Mouse (Mus musculus) gastrocnemius, postnatal 4 days (tissue): ENCODE measurements around the gene Gm9733. TPM values are rescaled to one million over a fixed set of nuclear protein-coding genes. Genes with fewer than 3 reads are reported as not detected.
"Not testable (repeated sequence)": the region's sequence is repeated elsewhere in the genome, so short reads cannot be mapped to it uniquely, and the experiment has no call there.

ENCODE experiments used
- DNase-seq, 2 experiments: peaks; one replicate each; pipeline ENCODE4 v3.0.0; 2021 to 2022; ENCODE audit warnings: low spot score in 2 of 2, mixed read lengths in 2 of 2
- long read RNA-seq, 2 experiments: library from polyadenylated mRNA; stranded (forward); transcript quantifications; one replicate each; pipeline ENCODE4 v2.0.0; 2021
- total RNA-seq, 2 experiments: library from RNA; stranded (reverse); gene quantifications; 2 replicates each; pipeline ENCODE4 v1.2.3; 2021

Gene Gm9733
- not detected for total RNA-seq
- long read RNA-seq, experiment 1: 0 reads
- long read RNA-seq, experiment 2: 0 reads

DNA sequence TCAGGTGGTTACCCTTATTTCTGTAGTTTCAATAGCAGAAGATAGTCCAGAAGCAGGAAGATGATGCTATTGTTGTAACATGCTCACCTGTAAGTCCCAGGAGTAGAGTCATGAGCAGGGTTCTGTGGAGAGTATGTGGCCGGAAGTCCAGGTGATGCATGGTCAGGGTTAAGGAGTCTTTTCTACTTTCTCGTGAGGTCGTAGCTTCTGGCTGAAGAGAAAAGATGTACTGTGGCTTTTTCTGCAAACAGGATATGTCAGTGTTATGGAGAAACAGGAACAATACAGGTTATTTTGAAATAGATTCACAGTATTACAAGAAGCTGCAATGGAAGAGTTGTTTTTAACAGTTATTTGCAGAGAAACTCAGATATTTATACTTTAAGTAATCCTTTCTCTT is at the start of gene Gm9733:
Gene Gm9733, minus strand, starts transcription at position 240 of the 400 bp plus-strand sequence.
- no peak for DNase-seq

DNA sequence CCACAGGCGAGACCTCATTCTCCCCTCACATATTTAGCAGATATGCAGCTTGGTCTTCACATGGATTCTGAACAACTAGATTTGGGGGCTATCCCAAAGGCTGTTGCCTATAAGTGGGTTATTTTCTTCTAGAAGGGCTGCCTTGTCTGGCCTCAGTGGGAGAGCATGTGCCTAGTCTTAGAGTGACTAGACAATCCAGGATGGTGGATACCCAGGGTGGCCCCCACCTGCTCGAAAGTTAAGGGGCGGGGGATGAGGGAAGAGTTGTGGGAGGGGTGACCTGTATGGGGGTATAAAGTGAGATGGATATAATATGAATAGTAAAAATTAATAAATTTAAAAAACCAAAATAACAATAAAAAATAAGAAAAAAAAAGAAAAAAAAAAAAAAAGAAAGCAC is 23.6 kb upstream of the Gm9733 start:
- not testable (repeated sequence) for DNase-seq

DNA sequence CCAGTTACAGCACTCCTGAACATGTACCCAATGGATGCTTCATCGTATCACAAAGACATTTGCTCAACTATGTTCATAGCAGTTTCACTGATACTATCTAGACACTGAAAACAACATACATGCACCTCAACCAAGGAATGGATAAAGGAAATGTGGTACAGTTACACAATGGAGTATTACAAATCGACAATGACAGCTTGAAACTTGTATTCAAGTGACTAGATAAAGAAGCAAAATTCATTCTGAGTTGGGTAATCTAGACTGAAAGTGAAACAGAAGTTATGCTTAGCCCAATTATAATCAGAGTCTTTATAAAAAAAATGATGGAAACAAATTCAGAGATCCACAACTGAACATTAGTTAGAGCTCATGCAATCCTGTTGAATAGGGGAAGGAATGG is 18.2 kb upstream of the Gm9733 start:
- not testable (repeated sequence) for DNase-seq

DNA sequence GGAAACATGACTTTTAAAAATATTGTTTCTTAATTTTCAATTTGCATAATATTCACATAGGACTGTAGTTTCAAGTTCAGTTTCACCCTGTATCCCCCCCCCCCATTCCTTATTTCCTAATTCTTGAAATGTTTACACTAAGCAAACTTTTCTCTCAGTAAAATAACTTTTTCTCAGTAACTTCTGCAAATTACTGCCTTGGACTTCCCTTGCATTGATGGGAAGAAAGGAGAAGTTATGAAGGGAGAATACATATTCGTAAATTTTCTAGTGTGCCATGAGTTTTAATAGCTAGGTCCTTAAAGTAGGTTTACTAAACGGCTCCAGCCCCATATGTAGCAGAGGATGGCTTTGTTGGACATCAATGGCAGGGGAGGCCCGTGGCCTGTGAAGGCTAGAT is 13.5 kb upstream of the Gm9733 start:
- not testable (repeated sequence) for DNase-seq

DNA sequence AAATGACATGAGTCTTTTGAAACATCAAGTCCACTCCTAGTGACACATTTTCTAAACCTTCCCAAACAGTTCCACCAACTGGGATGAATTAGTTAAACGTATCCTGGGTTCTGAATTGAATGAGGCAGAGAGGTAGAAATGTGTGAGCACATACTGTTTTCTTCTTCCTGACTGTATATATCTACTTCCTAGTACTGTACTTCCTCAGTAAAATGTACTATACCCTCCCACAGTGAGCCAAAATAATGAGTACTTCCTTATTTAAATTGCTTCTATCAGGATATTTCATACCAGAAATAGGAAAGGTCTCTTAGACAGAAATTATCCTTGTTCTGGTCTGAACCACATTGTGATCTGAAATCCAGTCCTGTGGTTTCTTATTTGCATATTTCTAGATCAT is 8.2 kb upstream of the Gm9733 start:
- no peak for DNase-seq

DNA sequence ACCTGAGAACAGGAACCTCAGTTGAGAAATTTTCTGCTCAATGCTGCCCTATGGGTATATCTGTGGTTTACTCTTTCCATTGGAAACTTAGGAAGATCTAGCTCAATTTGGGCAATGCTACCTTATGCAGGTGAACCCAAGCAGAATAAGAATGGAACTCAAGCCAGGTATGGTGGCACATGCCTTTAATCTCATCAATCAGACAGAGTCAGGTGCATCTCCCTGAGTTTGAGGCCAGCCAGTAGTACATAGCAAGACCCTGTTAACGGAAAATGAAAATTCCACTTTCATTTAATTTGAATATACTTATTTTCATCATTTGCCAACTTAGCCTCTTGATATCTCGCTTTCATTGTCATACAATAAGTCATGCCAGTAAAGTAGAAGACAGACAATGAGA is 2.1 kb upstream of the Gm9733 start:
- DNase-seq: no peak

DNA sequence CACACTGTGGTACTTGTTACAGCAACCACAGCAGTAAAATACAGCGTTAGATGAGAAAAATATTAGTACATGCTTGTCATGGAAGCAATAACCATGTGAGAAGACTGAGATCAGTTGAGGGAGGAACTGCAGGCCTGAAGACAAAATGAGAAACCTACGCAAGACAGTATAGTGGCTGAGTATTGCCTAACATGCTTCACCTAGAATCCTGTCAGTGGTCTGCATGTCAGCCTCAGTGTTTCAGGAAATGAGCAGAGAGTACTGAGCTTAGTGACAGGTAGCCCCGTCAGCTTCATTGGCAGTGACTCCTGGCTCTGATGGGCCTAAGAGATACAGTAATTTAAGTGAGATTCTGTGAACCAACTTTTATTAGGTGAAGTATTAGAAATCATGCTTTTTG is 557 bp downstream of the Gm9733 start:
- DNase-seq: no peak

DNA sequence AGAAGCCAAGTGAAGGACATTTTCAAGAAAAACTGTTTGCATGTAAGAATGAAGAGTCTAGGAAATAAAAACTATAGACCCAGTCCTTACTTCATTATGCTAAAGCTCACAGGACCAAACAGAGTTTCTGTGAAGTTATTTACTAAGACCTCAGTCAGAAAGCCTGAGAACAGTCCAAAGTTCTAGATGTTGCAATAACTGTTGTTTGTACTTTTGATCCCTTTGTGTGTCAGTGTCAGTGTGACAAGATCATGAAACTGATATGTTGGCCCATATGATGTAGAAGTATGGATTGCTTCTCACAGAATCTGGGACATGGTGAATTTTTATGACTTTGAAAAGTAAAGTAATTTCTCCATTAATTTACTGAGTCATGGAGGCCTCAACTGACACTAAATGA is 2.6 kb downstream of the Gm9733 start:
- DNase-seq: no peak

DNA sequence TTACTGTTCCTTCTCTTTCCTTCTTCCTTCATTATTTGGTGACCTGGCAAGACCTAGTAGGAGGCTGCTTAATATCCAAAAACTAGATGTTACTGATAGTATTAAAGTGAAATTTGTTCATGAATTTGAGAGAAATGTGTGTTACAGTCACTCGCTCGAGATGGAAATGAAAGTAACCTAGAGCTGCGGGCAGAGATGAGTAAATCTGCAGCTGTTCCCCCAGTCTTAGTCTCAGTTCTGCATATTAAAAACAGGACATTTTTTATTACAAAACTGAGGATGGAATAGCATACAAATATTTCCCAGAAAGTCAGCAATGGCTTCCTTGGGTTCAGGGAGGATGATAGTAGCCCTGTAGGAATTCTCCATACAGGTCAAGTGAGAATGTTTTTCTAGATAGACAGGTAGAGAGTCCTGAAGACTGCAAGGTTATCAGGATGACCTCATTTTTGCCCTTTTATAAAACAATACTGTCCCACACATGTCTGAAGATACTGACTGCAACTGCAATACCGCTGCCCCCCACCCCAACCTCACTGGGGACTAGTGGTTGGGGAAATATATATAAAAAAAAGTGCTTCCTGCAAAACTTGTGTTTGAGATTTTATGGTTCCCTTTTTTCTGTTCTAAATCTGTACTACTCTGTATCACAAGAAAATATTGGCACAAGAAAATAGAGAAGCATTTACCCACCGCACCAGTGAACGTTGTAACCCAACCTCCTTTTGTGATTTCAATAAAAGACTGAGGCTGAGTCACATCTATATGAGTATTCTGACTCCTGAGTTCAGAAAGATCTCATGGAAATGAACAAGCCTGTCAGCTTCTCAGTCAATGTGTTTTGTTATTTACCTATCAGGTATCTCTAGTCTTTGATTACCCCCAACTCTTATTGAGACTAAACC is 47.4 kb downstream of the Gm9733 start:
- no peak for DNase-seq

DNA sequence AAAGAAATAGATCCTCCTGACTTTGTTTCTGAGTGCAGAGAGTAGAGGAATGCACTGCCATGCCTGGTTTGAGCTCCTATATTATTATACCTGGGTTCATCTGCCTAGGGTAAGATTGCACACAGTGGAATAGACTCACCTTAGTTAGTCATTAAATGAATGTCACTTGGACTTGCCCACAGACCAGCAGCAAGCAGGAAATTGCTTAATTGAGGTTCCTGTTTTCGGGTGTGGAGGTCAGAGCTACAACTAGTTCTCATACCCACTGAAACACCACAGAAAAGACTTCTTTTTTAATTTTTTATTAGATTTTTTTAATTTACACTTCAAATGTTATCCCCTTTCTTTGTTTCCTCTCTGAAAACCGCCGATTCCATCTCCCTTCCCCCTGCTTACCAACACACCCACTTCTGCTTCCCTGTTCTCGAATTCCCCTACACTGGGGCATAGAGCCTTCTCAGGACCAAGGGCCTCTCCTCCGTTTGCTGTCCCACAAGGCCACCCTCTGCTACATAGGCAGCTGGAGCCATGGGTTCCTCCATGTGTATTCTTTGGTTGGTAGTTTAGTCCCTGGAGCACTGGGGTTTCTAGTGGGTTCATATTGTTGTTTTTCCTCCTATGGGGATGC is 56.1 kb downstream of the Gm9733 start:
- no peak for DNase-seq

DNA sequence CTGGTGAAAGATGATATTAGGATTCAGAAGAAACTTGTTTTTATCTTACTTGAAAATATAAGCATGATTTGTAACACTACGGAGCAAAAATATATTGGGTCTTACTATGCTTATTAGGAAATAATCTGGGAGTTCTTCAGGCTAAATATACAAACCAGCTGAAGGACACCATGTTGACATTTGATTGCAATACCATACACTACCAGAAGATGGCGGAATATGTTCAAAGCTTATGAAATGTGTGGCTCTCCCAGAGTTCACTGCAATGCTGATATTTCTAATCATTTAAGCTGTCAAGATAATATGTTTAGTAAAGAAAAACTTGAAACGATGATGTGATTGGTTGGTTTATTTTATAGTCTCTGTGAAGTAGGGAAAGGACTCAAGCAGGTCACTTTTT is 67.7 kb downstream of the Gm9733 start:
- no peak for DNase-seq

DNA sequence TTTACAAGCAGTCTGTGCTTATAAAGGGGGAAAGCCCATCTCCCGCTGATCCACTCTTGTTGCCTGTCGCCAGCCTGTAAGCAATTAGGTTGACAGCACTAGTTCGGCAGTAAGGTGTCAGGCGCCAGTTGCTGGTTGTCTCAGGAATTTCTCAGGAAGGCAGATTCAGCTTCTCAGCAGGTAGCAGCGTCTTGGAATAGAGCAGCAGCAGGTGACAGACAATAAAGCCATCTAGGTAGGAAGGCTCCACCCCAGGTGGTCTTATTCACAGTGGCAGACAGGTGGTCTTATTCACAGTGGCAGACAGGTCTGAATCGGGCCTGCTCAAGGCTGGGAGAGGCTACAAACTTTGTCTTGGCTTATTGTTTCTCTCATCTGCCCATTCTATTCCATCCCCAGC is 76.4 kb downstream of the Gm9733 start:
- DNase-seq: no peak

Other genes with a start within 250 kb of the Gm9733 start
- not detected for gene Sirpb1a, start 94.2 kb upstream of the Gm9733 start, total RNA-seq
- gene Sirpb1b, start 242.8 kb upstream of the Gm9733 start, total RNA-seq: not detected